Mouse (Mus musculus) G1E (cell line): Measurements from ENCODE around the gene Cdk6.

Experiments used
- CTCF ChIP-seq: IDR thresholded peaks from 2 replicates; pipeline ENCODE4 v1.5.1; 2012; ENCODE audit warnings: low read depth, low read length, inconsistent platforms, mixed read lengths
- GATA1 ChIP-seq: IDR thresholded peaks from 2 replicates; pipeline ENCODE4 v1.6.1; 2012; ENCODE audit warnings: borderline replicate concordance, low read length, inconsistent platforms, mixed read lengths
- GATA2 ChIP-seq: IDR thresholded peaks from 2 replicates; pipeline ENCODE4 v1.6.1; 2012; ENCODE audit warnings: low read depth, low read length, inconsistent platforms, borderline replicate concordance
- POLR2AphosphoS5 ChIP-seq: IDR thresholded peaks from 2 replicates; pipeline ENCODE4 v1.6.1; 2012; ENCODE audit warnings: low read depth, low read length, inconsistent platforms; ENCODE audit not compliant: insufficient replicate concordance
- TAL1 ChIP-seq: conservative IDR thresholded peaks from 2 replicates; pipeline ENCODE4 v1.6.1; 2012; ENCODE audit warnings: low read depth, low read length, inconsistent platforms, mixed read lengths

DNA sequence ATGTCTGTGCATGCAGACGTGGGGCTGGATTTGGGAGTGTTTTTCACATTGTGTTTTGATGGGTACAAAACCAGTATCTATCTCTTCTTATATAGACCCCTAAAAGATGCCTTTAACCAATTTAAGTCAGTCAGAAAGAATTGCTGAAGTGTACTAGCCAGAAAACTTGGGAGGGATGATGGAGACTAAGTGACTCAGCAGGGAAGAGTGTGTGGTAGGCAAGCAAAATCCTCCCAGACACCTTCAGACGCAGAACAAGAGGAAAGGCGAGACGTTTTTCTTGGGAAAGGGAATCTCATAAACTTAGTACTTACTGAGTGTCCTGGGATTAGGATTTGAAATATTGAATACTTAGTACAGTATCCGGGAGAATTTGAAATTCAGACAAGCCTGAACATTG lies 39.8 kb upstream of the Cdk6 start:
- TF ChIP-seq CTCF (no peak), GATA1 (no peak), GATA2 (no peak), TAL1 (no peak), POLR2AphosphoS5 (no peak)
